Mouse (Mus musculus): ENCODE data around the gene Hs1bp3. TPM values are rescaled to one million over a fixed set of nuclear protein-coding genes. Genes with fewer than 3 reads are reported as not detected.

Hs1bp3 gene
- polyA plus RNA-seq, 1 experiment: not detected

GRCm38 (mm10) chr12:8351025-8351903, 38.0 kb downstream of the Hs1bp3 start:
- H3K27ac ChIP-seq (ENCODE audit: insufficient read depth, low read depth, low read length): no peak overlapping the region
- H3K4me3 ChIP-seq (ENCODE audit: insufficient read depth, low read depth, low read length): no peak overlapping the region
- 70% methylated on average over 4 of the region's 4 CpGs for WGBS
- no peak for TF ChIP-seq CTCF (IDR thresholded peaks at IDR 0.05; ENCODE audit: insufficient read depth, low read depth, low read length)
- TF ChIP-seq POLR2A (IDR thresholded peaks at IDR 0.05; ENCODE audit: insufficient read depth, low read depth, low read length): no peak
- peaks cover 14% of the 10 kb centered on the region; the same call in 1 of the 2 replicates for H3K4me1 ChIP-seq (ENCODE audit: control insufficient read depth, insufficient read depth, low read length)

GRCm38 (mm10) chr12:8353071-8353470, 39.8 kb downstream of the Hs1bp3 start:
- peaks cover 8% of the 10 kb centered on the region; the same call in 1 of the 2 replicates for H3K4me1 ChIP-seq (ENCODE audit: control insufficient read depth, insufficient read depth, low read length)
- 84% methylated on average over 4 of the region's 4 CpGs for WGBS
- H3K27ac ChIP-seq (ENCODE audit: insufficient read depth, low read depth, low read length): no peak overlapping the region
- no peak for TF ChIP-seq CTCF (IDR thresholded peaks at IDR 0.05; ENCODE audit: insufficient read depth, low read depth, low read length)
- no peak for TF ChIP-seq POLR2A (IDR thresholded peaks at IDR 0.05; ENCODE audit: insufficient read depth, low read depth, low read length)
- H3K4me3 ChIP-seq (ENCODE audit: insufficient read depth, low read depth, low read length): no peak overlapping the region

GRCm38 (mm10) chr12:8354187-8354586, 41.0 kb downstream of the Hs1bp3 start:
- Histone ChIP-seq H3K4me1 (ENCODE audit: control insufficient read depth, insufficient read depth, low read length) (peaks cover 4% of the 10 kb centered on the region; the same call in 1 of the 2 replicates), H3K4me3 (ENCODE audit: insufficient read depth, low read depth, low read length) (no peak overlapping the region), H3K27ac (ENCODE audit: insufficient read depth, low read depth, low read length) (no peak overlapping the region)
- TF ChIP-seq POLR2A (IDR thresholded peaks at IDR 0.05; ENCODE audit: insufficient read depth, low read depth, low read length) (no peak), CTCF (IDR thresholded peaks at IDR 0.05; ENCODE audit: insufficient read depth, low read depth, low read length) (no peak)
- 93% methylated on average over 1 of the region's 1 CpGs for WGBS

GRCm38 (mm10) chr12:8355011-8355410, 41.8 kb downstream of the Hs1bp3 start:
- WGBS: 95% methylated on average over 4 of the region's 4 CpGs
- H3K4me3 ChIP-seq (ENCODE audit: insufficient read depth, low read depth, low read length): no peak overlapping the region
- TF ChIP-seq POLR2A (IDR thresholded peaks at IDR 0.05; ENCODE audit: insufficient read depth, low read depth, low read length) (no peak), CTCF (IDR thresholded peaks at IDR 0.05; ENCODE audit: insufficient read depth, low read depth, low read length) (no peak)
- H3K4me1 ChIP-seq (ENCODE audit: control insufficient read depth, insufficient read depth, low read length): no peaks in the 10 kb centered on the region; the same call in 1 of the 2 replicates
- H3K27ac ChIP-seq (ENCODE audit: insufficient read depth, low read depth, low read length): no peak overlapping the region

- Histone ChIP-seq H3K27ac (ENCODE audit: insufficient read depth, low read depth, low read length) (no peak overlapping the region), H3K4me1 (ENCODE audit: control insufficient read depth, insufficient read depth, low read length) (no peaks in the 10 kb centered on the region), H3K4me3 (ENCODE audit: insufficient read depth, low read depth, low read length) (no peak overlapping the region)
- no peak for TF ChIP-seq POLR2A (IDR thresholded peaks at IDR 0.05; ENCODE audit: insufficient read depth, low read depth, low read length)
- TF ChIP-seq CTCF (IDR thresholded peaks at IDR 0.05; ENCODE audit: insufficient read depth, low read depth, low read length): no peak
- 39% methylated on average over 5 of the region's 5 CpGs for WGBS
These were observed 44.2 kb downstream of the Hs1bp3 start for GRCm38 (mm10) chr12:8357449-8357848.

GRCm38 (mm10) chr12:8358344-8358966, 45.2 kb downstream of the Hs1bp3 start:
- 0 out of 2 replicates have a peak overlapping the region, but pooled peaks have one; percentile 22 for H3K27ac ChIP-seq (ENCODE audit: insufficient read depth, low read depth, low read length)

GRCm38 (mm10) chr12:8359418-8360112, 46.3 kb downstream of the Hs1bp3 start:
- Histone ChIP-seq H3K4me3 (ENCODE audit: insufficient read depth, low read depth, low read length) (no peak overlapping the region), H3K4me1 (ENCODE audit: control insufficient read depth, insufficient read depth, low read length) (no peaks in the 10 kb centered on the region), H3K27ac (ENCODE audit: insufficient read depth, low read depth, low read length) (no peak overlapping the region)
- no peak for TF ChIP-seq CTCF (IDR thresholded peaks at IDR 0.05; ENCODE audit: insufficient read depth, low read depth, low read length)
- 96% methylated on average over 3 of the region's 3 CpGs for WGBS

More at GRCm38 (mm10) chr12:8358344-8358966, 45.2 kb downstream of the Hs1bp3 start:
- no peak overlapping the region for H3K4me3 ChIP-seq (ENCODE audit: insufficient read depth, low read depth, low read length)
- WGBS: 87% methylated on average over 5 of the region's 5 CpGs
- H3K4me1 ChIP-seq (ENCODE audit: control insufficient read depth, insufficient read depth, low read length): no peaks in the 10 kb centered on the region
- TF ChIP-seq CTCF (IDR thresholded peaks at IDR 0.05; ENCODE audit: insufficient read depth, low read depth, low read length) (no peak), POLR2A (IDR thresholded peaks at IDR 0.05; ENCODE audit: insufficient read depth, low read depth, low read length) (no peak)

GRCm38 (mm10) chr12:8361866-8362265, 48.6 kb downstream of the Hs1bp3 start:
- WGBS: 91% methylated on average over 5 of the region's 5 CpGs
- TF ChIP-seq CTCF (IDR thresholded peaks at IDR 0.05; ENCODE audit: insufficient read depth, low read depth, low read length): no peak
- TF ChIP-seq POLR2A (IDR thresholded peaks at IDR 0.05; ENCODE audit: insufficient read depth, low read depth, low read length): no peak
- Histone ChIP-seq H3K4me3 (ENCODE audit: insufficient read depth, low read depth, low read length) (no peak overlapping the region), H3K4me1 (ENCODE audit: control insufficient read depth, insufficient read depth, low read length) (peaks cover 3% of the 10 kb centered on the region; the same call in 1 of the 2 replicates), H3K27ac (ENCODE audit: insufficient read depth, low read depth, low read length) (no peak overlapping the region)
